Mouse (Mus musculus) lung, postnatal 25 days (tissue): Measurements from ENCODE around the gene Slc25a3.
A peak's percentile ranks its signal among the peaks of the same experiment; 100 is the strongest.

Experiments
- DNase-seq: peaks from one replicate; pipeline ENCODE4 v3.0.0; 2022; ENCODE audit warnings: low spot score

Gene Slc25a3

DNA sequence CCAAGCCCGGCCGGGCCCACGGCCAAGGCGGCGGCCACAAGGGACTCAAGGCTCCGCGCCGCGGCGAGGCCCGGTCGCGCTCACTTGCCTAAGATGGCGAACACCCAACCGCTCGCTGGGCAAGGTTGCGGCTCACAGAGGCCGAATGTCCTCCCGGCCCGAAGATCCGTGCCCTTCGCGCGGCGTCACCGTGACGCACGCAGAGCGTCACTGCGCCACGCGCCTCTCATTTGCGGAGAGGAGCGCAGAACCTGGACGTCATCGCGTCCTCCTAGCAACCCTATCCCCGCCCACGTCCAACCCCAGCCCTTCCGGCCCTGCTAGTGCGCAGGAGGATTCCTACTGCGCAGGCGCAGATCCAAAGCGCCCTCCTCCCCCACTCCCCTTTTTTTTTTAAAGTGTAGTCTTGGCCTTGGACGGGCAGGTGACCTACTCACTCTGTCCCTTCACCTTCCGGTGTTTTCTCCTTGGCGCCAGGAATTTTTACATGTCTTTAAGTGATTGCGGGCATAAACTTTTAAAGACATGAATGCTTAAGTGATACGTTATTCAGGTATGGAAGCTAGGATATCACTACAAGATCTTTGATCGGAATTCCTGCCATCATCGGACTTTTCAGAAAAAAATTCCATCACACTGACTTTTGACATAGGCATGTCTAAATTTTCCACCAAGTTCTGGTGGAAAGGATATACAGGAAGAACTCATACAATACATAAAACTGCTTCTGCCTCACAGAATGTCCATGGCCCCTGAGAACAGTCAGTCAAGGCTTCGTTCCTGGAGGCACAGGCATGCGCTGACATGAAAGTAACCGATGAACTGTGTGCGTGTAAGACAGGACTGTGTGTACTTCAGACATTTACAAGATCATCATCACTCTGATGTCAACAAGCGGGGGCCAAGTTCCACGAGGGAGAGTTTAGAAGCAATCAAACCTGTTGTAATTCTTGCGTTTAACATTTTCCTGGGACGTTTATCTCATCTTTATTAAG is at the start of gene Slc25a3:
Gene Slc25a3, minus strand, starts transcription at position 232 of the 995 bp plus-strand sequence.
- peak; percentile 99 for DNase-seq

DNA sequence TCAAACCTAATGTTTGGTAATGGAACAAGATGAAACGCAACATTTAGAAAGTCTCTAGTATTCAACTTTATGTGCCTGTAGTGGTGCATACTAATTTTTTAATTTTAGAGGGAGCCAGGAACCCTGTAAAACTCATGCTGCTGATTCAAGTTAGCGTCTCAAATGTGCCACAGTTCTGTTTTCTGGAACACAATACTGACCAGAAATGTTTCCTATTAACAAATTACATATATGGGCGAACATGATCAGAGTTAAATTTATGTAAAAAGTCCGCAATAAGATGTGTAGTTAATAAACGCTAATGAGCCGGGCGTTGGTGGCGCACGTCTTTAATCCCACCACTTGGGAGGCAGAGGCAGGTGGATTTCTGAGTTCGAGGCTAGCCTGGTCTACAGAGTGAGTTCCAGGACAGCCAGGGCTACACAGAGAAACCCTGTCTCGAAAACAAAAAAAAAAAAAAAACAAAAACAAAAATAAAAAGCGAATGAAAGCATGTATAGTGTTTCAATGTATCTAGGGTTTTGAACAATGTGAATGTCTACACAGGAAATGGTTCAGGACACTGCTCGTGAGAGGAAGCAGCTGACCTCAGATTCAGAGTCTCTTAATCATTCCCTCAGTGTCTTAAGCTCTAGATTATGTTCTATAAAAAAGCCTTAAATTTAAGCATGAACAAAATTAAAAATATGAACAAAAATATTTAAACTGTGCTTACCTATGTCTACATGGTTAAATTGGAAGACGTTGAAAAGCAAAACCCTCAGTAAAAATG is 48.7 kb upstream of the Slc25a3 start:
- no peak for DNase-seq

DNA sequence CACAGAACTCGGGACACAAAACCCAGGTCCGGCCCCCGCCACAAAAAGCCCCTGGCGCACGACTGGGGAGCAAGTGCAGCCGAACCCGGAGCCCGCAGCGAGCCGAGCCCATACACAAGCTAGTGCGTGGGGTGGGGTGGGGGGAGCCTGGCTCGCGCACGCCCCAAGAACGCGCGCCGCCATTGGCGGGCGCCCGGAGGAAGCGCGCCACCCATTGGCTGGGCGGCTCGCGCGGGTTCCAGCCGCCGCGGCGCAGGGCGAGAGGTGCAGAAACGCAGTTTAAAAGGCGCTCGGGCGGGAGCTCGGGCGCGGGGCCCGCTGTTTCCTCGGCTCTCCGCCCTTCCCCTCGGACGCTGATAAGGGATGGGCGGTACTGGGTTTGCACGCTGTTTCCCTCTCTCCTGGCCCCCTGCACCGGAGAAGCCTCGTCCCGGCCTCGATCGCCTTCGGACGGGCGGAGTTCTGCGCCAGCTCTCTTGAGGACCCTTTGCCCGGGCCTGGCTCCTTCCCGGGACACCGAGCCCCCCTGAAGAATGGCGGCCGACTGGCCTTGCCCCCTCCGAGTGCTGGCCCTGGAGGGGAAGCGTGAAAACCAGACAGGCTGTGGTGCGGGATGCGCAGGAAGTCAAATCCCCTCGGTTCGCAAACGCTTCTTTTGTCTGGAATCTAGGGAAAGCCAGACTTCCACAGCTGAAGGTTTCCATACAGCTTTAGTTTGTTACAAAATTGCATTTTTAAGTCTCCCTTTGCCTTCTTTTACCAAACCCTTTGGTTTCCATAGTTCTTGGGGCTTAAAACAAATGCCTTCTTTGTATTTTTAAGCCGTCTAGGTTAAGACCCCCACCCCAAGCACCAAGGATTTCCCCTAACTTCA is 47.8 kb upstream of the Slc25a3 start:
- peak; percentile 91 for DNase-seq

DNA sequence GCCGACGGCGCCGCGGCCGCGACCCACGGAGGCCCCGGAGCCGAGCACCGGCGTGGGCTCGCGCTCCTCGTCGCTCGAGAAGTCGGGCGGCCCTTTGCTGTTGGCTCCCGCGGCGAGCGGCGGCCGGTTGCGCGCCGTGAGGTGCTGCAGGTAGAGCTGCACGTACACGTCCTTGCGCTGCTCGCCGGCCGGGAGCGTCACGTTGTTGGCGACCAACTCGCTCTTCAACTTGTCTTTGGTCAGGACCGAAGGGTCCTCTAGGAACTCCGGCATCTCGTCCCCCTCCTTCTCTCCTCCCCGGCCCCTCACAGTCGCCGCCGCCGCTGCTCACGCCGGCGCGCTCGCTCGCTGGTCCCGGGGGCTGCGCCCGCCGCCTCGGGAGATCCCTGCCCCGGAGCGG is 47.2 kb upstream of the Slc25a3 start:
- no peak for DNase-seq

DNA sequence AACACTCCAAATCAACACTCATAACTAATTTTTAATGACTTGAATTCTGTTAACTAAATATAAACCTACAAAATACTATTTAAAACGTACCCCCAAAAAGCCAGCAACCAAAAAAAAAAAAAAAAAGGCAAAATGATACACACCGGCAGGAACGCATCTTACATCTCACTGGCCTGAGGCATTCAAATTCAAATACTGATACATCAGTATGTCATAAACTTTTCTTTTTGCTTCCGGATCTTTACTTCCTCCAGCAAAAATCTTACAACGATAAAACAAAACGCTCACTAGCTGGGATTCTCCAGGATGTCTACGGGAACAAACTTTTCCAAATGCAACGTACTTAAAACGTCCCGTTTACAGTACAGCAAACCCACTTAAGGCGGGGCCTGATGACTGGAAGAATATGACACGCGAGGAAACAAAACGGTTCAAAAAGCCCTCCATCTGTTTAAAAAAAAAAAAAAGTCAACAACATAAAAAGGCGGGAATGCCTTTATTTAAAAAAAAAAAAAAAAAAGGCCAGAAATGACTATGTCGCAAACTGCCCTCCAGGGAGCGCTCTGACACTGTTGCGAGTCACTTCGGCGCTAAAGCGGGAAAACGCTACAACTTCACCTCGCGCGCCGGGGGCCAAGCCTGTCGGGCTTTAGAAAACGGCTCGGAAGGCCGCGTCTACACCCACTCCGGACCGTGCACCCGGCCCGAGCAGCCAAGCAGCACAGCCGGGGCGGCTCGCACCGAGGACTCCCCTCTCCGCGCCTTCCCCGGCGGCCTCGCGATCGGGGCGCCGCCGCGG is 46.5 kb upstream of the Slc25a3 start:
- DNase-seq, result peak; percentile 90

DNA sequence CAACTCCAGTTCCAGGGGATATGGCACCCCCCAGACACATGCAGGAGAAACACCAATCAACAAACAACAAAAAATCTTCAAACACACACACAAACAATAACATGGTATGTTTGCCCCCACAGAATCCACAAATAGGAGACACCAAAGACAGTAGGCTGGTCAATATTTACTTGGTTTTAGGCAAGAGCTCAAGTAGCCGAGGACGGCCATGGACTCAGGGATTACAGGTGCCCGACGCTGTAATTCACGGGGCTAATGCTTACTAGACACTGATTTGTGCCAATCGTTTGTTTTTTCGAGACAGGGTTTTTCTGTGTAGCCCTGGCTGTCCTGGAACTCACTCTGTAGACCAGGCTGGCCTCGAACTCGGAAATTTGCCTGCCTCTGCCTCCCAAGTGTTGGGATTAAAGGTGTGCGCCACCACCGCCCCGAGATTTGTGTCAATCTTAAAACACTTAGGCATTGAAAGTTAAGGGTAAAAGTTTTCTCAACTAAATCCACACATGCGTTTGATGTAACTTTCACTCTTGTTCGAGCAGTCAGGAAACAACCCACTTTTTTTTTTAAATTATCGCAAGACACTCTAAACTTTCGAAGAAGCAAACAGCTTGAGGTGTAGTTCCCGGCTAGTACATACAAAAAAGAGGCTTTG is 45.7 kb upstream of the Slc25a3 start:
- DNase-seq, result no peak

DNA sequence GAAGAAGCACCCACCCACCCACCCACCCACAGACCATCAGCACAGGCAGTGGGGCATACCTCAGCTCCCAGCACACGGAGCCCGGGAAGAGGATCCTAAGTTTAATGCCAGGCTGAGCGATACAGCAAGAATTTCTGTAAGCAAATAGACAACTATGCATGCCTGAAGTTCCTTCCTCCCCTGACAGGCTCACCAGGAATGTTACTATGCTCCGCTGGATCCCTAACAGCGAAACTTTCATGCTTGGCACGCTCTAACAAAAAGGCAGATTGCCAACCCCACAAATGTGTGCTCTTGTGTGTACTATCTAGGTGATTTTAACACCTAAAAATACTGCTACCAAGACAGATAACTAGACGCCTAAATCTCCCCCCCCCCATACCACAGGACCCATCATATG is 43.5 kb upstream of the Slc25a3 start:
- DNase-seq, result no peak

DNA sequence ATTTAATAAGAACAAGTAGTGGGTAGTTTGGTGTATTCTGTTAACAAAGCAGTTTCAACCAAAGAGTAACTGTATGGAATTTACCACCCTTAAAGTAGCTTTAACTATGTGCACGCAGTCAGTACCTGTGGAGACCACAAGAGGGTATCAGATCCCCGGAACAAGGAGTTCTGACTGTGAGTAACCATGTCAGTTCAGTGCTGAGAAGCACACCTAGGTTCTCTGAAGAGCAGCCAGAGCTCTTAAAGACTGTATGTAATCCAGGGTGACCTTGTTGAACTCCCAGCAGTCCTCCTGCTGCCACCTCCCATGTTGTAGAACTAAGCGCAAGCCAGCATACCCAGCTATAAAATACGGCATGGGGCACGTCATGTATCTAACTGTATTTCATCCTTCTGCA is 43.0 kb upstream of the Slc25a3 start:
- DNase-seq, result peak; percentile 80

DNA sequence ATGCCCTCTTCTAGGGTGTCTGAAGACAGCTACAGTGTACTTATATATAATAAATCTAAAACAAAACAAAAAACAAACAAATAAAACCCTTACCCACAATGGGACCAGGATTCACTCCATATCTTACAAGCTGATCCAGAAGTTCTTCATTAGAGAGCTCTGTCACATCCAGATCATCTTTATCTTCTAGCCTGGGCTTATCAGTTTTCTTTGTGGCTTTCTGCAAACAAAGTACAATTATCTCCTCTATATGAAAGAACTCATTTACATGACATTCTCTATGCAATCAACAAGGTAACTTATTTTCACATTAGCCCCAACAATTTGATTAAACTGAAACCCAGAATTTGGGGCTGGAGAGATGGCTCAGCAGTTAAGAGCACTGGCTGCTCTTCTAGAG is 42.0 kb upstream of the Slc25a3 start:
- no peak for DNase-seq

DNA sequence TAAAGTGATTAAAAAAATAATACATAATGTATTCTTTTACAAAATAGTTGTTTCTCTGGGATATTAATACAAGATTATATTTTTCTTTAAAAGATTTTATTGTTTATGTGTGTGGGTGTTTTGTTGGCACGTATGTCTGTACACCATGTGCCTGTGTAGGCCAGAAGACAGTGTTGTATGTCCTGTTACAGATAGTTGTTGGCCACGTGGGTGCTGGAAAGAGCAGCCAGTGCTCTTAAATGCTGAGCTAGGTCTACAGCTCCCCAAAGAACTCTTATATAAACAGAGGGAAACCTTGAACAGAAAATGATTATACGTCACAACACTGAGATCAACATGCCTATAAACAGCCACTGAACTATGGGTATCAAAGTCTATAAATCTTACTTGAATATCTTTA is 40.6 kb upstream of the Slc25a3 start:
- DNase-seq, result no peak

DNA sequence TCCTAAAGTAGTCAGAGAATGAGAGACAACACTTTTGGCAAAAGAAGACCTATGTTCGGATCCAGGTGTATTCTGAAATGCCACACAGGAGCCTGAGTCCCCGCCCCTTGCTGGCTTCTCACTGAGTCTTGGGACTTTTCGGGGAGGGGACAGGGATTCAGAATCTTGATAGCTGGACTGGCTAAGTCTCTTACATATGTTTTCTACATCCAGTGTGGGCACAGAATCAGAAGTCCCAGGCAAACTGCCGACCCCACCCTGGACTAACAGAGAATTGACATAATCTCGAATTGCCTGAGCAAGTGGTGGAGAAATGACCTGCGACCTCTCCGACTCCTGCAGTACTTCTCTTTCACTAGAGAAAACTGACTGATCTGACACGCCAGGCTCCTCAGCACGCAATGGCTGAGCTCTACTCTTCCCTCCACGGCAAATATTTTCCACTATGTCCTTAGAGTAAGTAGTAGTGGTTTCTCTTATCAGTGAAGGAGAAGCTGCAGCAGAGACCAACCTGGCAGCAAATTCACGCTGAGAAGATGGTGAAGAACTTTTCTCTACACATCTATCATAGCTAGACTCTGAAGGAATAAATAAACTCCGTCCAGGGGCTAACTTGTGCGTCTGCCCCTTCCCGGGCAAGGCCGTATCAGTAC is 38.8 kb upstream of the Slc25a3 start:
- DNase-seq, result no peak

DNA sequence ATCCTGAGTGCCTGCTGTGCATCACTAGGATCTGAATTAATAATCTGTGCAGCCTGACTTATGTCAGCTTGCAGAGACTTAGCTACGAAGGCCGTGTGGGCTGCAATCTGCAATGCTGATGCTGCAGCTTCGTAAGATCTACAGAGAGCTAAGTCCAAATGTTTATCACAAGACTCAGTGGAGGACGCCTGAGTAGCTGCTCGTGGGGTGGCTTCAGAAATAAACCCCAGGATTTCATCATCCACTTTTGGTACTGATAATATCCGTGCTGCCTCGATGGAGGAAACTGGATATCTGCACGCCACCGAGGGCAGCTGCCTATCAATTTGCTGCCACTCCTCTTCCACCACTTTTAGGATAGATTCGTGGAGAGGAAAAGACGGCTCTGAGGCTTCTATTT is 38.2 kb upstream of the Slc25a3 start:
- DNase-seq, result no peak

DNA sequence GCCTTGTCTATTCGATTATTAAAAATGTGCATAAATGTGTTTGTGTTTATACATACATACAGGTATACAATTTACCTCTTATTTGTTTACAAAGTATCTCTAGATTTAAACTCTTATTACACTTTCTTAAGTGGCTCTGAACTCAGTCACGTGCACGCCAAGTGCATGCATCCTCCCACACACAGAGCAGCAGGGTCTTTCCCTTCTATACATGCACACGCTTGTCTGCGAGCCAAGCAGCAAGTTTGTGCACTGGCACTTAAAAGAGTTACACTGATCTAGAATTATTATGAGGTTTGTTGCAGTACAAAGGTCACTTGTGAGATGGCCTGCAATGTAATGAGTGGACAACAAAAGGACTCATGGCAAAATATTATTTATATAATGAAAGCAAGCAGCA is 37.1 kb upstream of the Slc25a3 start:
- no peak for DNase-seq

DNA sequence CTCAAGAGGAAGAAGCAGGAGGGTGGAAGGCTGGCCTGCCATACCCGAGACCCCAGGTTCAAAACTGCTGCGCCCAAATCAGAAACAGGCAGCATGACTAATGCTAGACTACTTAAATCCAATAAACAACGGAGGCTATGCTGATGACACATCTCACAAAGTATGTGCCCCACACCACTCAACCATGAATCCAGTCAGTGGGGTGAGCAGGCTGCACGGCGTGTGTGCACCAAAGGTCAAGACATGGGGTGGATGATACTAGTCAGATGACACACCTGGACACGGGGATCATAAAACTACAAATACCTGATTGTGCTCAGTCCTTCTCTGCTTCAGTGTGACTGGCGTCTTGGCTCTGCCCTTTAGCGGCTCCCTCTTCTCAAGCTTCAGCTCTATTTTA is 34.6 kb upstream of the Slc25a3 start:
- no peak for DNase-seq

DNA sequence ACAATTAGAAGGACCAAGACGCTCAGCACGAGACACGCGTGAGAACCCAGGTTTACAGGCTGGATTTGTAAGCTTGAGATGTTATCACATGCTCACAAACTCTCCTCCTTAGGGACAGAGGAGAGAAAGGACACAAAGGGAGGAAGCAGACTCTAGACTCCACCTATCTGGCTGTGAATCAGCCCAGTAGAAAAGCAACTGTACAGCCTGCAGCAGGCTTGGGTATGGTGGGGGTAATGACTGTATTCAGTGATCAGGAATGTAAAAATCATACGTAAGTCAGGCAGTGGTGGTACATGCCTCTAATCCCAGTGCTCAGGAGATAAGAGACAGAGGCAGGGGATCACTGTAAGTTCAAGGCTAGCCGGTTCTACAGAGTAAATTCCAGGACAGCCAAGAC is 32.5 kb upstream of the Slc25a3 start:
- peak; percentile 32 for DNase-seq

DNA sequence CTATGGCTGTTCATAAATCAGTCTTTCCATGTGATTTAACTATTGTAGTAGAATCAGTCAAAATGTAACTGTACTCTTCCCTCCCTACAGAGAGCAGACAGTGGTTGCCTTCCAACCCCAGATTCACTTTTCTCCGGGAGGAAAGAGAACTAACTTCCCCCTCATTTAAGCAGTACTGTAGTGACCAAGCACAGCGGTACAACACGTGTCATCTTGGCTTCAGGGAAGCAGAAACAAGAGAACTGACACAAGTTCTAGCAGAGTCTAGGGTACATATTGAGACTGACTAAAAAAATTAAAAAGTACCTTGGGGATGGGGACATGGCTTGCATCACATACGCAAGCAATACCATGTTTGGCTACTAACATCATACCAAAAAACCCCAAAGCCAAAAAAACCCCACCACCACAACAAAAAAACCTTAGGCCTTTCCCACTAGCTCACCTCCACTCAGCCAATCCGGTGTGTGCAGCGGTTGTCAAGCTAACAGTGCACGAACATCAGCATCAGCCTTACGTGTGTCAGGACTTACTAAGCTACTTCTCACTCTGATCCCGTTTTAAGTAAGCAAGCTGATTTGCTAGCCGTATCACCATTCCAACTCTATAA is 30.1 kb upstream of the Slc25a3 start:
- no peak for DNase-seq

DNA sequence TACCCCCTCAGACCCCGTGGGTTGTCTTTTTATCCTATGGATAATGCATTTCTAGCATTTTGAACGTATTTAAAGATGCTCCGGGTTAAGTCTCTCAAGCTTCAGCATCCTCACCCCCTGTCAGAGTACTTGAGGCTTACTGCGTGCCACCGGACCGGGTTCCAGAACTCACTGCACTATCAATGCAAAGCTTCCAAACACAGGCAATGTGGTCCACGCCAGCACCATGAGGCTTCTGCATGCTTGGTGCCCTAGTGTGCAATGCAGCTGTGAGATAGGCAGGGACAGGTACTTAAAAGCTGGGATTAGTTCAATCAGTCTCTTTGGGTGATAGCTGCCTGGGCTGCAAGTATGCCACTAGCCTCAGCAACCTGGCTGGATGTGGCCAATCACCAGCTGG is 21.6 kb upstream of the Slc25a3 start:
- DNase-seq, result no peak

DNA sequence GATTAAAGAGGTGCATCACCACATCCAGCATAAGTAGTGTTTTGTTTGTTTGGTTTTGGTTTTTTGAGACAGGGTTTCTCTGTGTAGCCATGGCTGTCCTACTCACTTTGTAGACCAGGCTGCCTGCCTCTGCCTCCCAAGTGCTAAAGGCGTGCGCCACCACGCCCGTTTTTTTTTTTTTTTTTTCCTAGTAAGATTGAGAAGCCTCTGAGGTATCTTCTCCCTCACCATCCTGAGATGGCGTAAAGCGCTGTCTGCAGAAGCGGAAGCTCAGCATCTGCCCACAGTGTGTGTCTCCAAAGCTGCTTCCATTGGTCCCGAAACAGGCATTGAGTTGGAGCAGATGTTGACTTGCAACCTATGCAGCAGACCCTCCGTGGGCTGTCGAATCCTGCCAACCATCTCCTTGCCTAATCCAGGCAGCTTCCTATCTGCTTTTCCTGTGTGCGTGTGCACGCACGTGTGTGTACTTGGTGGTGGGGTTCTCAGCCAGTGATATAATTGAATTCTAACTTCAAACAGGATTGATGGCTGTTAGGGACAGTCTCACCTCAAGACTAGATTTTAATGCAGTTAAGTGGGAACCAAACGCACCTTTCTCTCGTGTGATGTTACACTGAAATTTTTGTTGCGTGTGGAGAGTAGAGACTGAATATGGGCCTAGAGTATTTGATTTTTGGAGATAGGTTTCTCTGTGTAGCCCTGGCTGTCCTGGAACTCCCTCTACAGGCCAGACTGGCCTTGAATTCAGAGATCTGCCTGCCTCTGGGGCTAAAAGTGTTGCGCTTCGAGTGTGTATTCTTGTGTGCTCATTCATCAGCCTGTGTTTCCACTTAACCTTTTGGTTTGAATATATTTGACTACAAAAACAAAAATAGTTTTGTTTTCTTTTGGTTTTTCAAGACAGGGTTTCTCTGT is 19.7 kb upstream of the Slc25a3 start:
- no peak for DNase-seq
